Mouse (Mus musculus): ENCODE measurements around the gene Lefty2. TPM values are rescaled to one million over a fixed set of nuclear protein-coding genes. Genes with fewer than 3 reads are reported as not detected.
A peak's percentile ranks its signal among the peaks of the same experiment; 100 is the strongest.

Lefty2 gene
- total and polyA plus RNA-seq, 3 experiments, result 0.08 TPM; not detected in 2

DNA sequence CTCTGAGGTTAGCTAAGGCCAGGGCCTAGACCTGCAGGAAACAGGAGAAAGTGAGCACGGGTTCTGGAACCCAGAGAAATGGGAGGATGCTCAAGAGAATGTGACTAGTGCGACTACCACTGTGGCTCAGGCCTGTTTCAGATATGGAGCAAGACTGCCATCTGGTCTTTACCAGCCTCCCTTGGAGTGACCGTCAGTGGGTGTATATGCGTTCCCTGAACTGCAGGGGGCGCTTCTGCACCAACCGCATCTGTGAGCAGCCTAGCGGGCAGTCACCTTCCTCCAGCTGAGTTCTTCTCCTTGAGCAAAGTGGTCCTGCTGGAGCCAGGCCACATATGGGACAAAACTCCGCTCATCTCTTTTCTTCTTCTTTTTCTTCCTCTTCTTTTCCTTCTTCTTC, 26.8 kb downstream of the Lefty2 start:
- WGBS, result 42% methylated on average over 8 of the region's 8 CpGs
- no peak for DNase-seq
- no peaks in the 10 kb centered on the region for H3K27me3 ChIP-seq (ENCODE audit: control insufficient read depth, insufficient read depth, low read length)
- no peaks in the 10 kb centered on the region for H3K79me2 ChIP-seq (replicated peaks; ENCODE audit: control insufficient read depth, insufficient read depth, low read length)
- no peaks in the 10 kb centered on the region for H3K36me3 ChIP-seq (ENCODE audit: control insufficient read depth, insufficient read depth, low read length)
- no peak overlapping the region for H3K4me3 ChIP-seq
- TF ChIP-seq POLR2A (IDR thresholded peaks at IDR 0.05; ENCODE audit: insufficient read depth, low read depth, low read length), result no peak
- peak; percentile 59 for TF ChIP-seq CTCF (IDR thresholded peaks at IDR 0.05)
- no peaks in the 10 kb centered on the region for H3K4me1 ChIP-seq (ENCODE audit: control insufficient read depth, insufficient read depth, low read length)
- no peak overlapping the region for H3K27ac ChIP-seq
- H3K9ac ChIP-seq (ENCODE audit: low read depth, low read length), result no peak overlapping the region
- intact Hi-C loops (cut with DNase I), result no loop called here

DNA sequence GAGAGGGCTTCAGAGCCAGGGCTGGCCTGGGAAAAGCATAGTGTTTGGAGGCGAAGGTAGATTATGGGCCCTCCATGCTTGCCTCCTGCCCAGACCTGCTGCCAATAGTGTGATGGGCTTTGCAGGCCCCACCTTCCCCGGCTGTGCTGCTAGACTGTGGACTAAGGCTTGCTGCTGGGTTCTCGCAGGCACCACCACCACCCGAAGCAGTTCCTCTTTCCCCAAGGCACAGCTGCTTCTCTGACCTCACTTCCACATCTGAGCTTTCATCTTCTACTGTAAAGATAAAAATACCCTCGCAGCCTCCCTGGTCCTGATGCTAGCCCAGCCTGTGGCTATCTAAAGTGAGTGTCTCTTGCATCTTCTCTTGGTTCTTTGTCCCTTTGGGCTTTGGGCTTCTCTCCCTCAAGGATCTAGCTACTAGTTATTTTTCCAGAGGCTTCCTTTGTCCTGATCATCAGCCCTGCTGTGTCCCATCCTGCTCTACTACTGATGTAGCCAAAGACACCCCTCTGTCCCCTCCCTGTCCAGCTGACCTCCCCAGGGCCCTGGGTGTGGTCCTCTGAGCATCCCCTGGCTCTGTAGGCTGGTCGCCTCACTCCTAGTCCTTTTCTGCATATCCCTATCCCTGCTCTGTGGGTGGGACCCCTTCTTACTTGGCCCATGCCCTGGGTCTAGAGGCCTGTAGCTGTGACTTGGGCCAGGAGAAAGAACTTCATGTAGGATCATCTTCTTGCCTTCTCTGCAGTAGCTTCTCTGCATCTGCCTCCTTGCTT, 29.6 kb downstream of the Lefty2 start:
- no peaks in the 10 kb centered on the region for H3K36me3 ChIP-seq (ENCODE audit: control insufficient read depth, insufficient read depth, low read length)
- H3K9ac ChIP-seq (ENCODE audit: low read depth, low read length), result no peak overlapping the region
- intact Hi-C loops (cut with DNase I), result no loop called here
- H3K27me3 ChIP-seq (ENCODE audit: control insufficient read depth, insufficient read depth, low read length), result no peaks in the 10 kb centered on the region
- 46% methylated on average over 6 of the region's 6 CpGs for whole genome bisulfite sequencing
- no peak overlapping the region for H3K4me3 ChIP-seq
- H3K79me2 ChIP-seq (replicated peaks; ENCODE audit: control insufficient read depth, insufficient read depth, low read length), result no peaks in the 10 kb centered on the region
- H3K4me1 ChIP-seq (ENCODE audit: control insufficient read depth, insufficient read depth, low read length), result no peaks in the 10 kb centered on the region
- TF ChIP-seq CTCF (IDR thresholded peaks at IDR 0.05), result no peak
- no peak for TF ChIP-seq POLR2A (IDR thresholded peaks at IDR 0.05; ENCODE audit: insufficient read depth, low read depth, low read length)
- no peak for TF ChIP-seq EP300 (IDR thresholded peaks at IDR 0.05; ENCODE audit: insufficient read depth, low read depth, low read length)
- H3K27ac ChIP-seq, result no peak overlapping the region
- DNase-seq, result peak; percentile 25 to 51

- intact Hi-C loops (cut with DNase I), result no loop called here
- no peak overlapping the region for H3K4me3 ChIP-seq
- 63% methylated on average over 2 of the region's 2 CpGs for whole genome bisulfite sequencing
Observed at GRCm38 (mm10) chr1:180924737-180925136, 31.8 kb downstream of the Lefty2 start.

GRCm38 (mm10) chr1:180926286-180926685, 33.4 kb downstream of the Lefty2 start:
- no peaks in the 10 kb centered on the region for H3K27me3 ChIP-seq (ENCODE audit: control insufficient read depth, insufficient read depth, low read length)
- H3K4me3 ChIP-seq, result no peak overlapping the region
- H3K4me1 ChIP-seq (ENCODE audit: control insufficient read depth, insufficient read depth, low read length), result no peaks in the 10 kb centered on the region
- WGBS, result 74% methylated on average over 4 of the region's 4 CpGs
- TF ChIP-seq POLR2A (IDR thresholded peaks at IDR 0.05; ENCODE audit: insufficient read depth, low read depth, low read length) (no peak), EP300 (IDR thresholded peaks at IDR 0.05; ENCODE audit: insufficient read depth, low read depth, low read length) (no peak), CTCF (IDR thresholded peaks at IDR 0.05) (no peak)
- no peaks in the 10 kb centered on the region for H3K36me3 ChIP-seq (ENCODE audit: control insufficient read depth, insufficient read depth, low read length)
- H3K27ac ChIP-seq, result no peak overlapping the region
- no peak overlapping the region for H3K9ac ChIP-seq (ENCODE audit: low read depth, low read length)
- DNase-seq, result no peak
- no peaks in the 10 kb centered on the region for H3K79me2 ChIP-seq (replicated peaks; ENCODE audit: control insufficient read depth, insufficient read depth, low read length)
- intact Hi-C loops (cut with DNase I), result no loop called here

More at GRCm38 (mm10) chr1:180924737-180925136, 31.8 kb downstream of the Lefty2 start:
- Histone ChIP-seq H3K27ac (no peak overlapping the region), H3K4me1 (ENCODE audit: control insufficient read depth, insufficient read depth, low read length) (no peaks in the 10 kb centered on the region), H3K36me3 (ENCODE audit: control insufficient read depth, insufficient read depth, low read length) (no peaks in the 10 kb centered on the region), H3K9ac (ENCODE audit: low read depth, low read length) (no peak overlapping the region), H3K79me2 (replicated peaks; ENCODE audit: control insufficient read depth, insufficient read depth, low read length) (no peaks in the 10 kb centered on the region), H3K27me3 (ENCODE audit: control insufficient read depth, insufficient read depth, low read length) (no peaks in the 10 kb centered on the region)
- TF ChIP-seq POLR2A (IDR thresholded peaks at IDR 0.05; ENCODE audit: insufficient read depth, low read depth, low read length), result no peak
- TF ChIP-seq EP300 (IDR thresholded peaks at IDR 0.05; ENCODE audit: insufficient read depth, low read depth, low read length), result no peak
- TF ChIP-seq CTCF (IDR thresholded peaks at IDR 0.05), result no peak
- no peak for DNase-seq

- WGBS, result 47% methylated on average over 2 of the region's 2 CpGs
- Histone ChIP-seq H3K27ac (no peak overlapping the region), H3K9ac (ENCODE audit: low read depth, low read length) (no peak overlapping the region), H3K4me3 (no peak overlapping the region), H3K79me2 (replicated peaks; ENCODE audit: control insufficient read depth, insufficient read depth, low read length) (no peaks in the 10 kb centered on the region), H3K4me1 (ENCODE audit: control insufficient read depth, insufficient read depth, low read length) (no peaks in the 10 kb centered on the region), H3K36me3 (ENCODE audit: control insufficient read depth, insufficient read depth, low read length) (no peaks in the 10 kb centered on the region), H3K27me3 (ENCODE audit: control insufficient read depth, insufficient read depth, low read length) (0 out of 2 replicates have a peak, but pooled peaks cover under 1% of the 10 kb centered on the region)
- no peak for DNase-seq
- TF ChIP-seq POLR2A (IDR thresholded peaks at IDR 0.05; ENCODE audit: insufficient read depth, low read depth, low read length) (no peak), EP300 (IDR thresholded peaks at IDR 0.05; ENCODE audit: insufficient read depth, low read depth, low read length) (no peak), CTCF (IDR thresholded peaks at IDR 0.05) (no peak)
- intact Hi-C loops (cut with DNase I), result no loop called here
Observed at GRCm38 (mm10) chr1:180929599-180929998, 36.7 kb downstream of the Lefty2 start.

- Histone ChIP-seq H3K36me3 (ENCODE audit: control insufficient read depth, insufficient read depth, low read length) (no peaks in the 10 kb centered on the region), H3K79me2 (replicated peaks; ENCODE audit: control insufficient read depth, insufficient read depth, low read length) (no peaks in the 10 kb centered on the region), H3K4me1 (ENCODE audit: control insufficient read depth, insufficient read depth, low read length) (no peaks in the 10 kb centered on the region), H3K9ac (ENCODE audit: low read depth, low read length) (no peak overlapping the region), H3K4me3 (no peak overlapping the region), H3K27me3 (ENCODE audit: control insufficient read depth, insufficient read depth, low read length) (0 out of 2 replicates have a peak, but pooled peaks cover 5% of the 10 kb centered on the region), H3K27ac (no peak overlapping the region)
- TF ChIP-seq POLR2A (IDR thresholded peaks at IDR 0.05; ENCODE audit: insufficient read depth, low read depth, low read length), result no peak
- no peak for TF ChIP-seq CTCF (IDR thresholded peaks at IDR 0.05)
- TF ChIP-seq EP300 (IDR thresholded peaks at IDR 0.05; ENCODE audit: insufficient read depth, low read depth, low read length), result no peak
- intact Hi-C loops (cut with DNase I), result no loop called here
- DNase-seq, result no peak
- 49% methylated on average over 3 of the region's 3 CpGs for WGBS
Observed at GRCm38 (mm10) chr1:180931106-180931505, 38.2 kb downstream of the Lefty2 start.

All from heart, adult 2 months (tissue).